Mouse (Mus musculus): ENCODE results near the gene Cxcr6. TPM values are rescaled to one million over a fixed set of nuclear protein-coding genes. Genes with fewer than 3 reads are reported as not detected.

Cxcr6 gene
- polyA plus RNA-seq, 1 experiment from 2014 or later, result 0.28 TPM

DNA sequence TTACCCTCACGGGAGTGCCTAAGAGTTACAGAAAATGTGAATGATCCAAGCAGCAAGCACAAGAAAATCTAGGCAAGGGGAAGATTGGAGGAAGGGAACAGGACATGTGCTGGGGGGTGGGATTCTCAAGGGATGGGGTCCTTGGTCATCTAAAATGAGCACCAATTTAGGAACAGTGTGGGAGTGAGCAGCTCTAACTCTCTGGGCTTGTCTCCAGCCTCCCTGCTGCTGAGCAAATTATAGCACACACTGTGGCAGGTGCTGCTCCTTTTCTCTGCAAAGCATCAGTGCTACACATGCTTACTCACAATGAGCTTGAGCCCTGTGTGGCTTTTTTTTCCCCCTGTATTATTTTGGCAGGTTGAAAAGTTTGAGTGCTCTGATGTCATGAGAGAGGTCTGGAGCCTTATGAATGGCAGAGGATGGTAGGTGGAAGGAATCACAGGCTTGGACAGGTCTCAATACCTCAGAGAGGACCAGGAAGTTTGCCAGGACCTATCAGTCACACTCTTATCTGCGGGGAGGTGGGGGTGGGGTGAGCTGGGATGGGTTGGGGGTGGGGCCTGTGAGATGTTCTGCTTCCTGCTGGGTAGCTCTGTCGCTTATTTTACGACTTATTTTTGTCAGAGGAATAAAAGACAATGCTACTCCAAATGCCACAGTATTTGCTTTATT lies 17.3 kb upstream of the Cxcr6 start:
- Histone ChIP-seq H3K9me3 (peaks cover 2% of the 10 kb centered on the region), H3K27me3 (no peaks in the 10 kb centered on the region), H3K36me3 (peaks cover 45% of the 10 kb centered on the region), H3K9ac (replicated peaks) (no peak overlapping the region), H3K27ac (no peak overlapping the region), H3K4me2 (no peak overlapping the region), H3K4me1 (replicated peaks) (no peaks in the 10 kb centered on the region), H3K4me3 (replicated peaks) (no peak overlapping the region)
- WGBS, result 73% methylated on average over 4 of the region's 4 CpGs
- ATAC-seq (ENCODE audit: insufficient number of reproducible peaks, insufficient read depth, low FRiP score, low TSS enrichment, low read depth), result no peak

DNA sequence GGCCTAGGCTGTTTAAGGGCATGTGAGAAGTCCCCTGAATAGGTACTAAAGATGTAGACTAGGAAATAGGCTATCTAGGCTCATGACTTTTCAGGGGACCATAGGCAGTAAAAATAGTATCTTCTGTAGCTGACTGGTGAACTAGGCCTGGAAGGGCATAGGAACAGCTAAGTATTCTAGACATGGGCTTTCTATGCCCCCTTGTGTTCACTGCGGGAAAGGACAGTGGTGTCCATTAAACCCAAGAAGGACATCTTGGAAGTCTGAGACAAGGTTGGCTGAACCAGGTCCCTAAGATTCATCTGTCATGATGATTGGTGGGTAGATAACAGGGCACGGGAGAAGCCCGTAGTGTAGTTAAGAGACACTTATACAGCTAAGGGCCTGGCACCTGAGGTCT lies 10.1 kb upstream of the Cxcr6 start:
- H3K27me3 ChIP-seq, result no peaks in the 10 kb centered on the region
- peaks cover 75% of the 10 kb centered on the region for H3K36me3 ChIP-seq
- H3K27ac ChIP-seq, result no peak overlapping the region
- no peak overlapping the region for H3K4me2 ChIP-seq
- no peak overlapping the region for H3K4me3 ChIP-seq (replicated peaks)
- no peak overlapping the region for H3K9ac ChIP-seq (replicated peaks)
- no peaks in the 10 kb centered on the region for H3K4me1 ChIP-seq (replicated peaks)
- no peak for ATAC-seq (ENCODE audit: insufficient number of reproducible peaks, insufficient read depth, low FRiP score, low TSS enrichment, low read depth)
- WGBS, result 56% methylated on average over 3 of the region's 3 CpGs
- H3K9me3 ChIP-seq, result no peaks in the 10 kb centered on the region

DNA sequence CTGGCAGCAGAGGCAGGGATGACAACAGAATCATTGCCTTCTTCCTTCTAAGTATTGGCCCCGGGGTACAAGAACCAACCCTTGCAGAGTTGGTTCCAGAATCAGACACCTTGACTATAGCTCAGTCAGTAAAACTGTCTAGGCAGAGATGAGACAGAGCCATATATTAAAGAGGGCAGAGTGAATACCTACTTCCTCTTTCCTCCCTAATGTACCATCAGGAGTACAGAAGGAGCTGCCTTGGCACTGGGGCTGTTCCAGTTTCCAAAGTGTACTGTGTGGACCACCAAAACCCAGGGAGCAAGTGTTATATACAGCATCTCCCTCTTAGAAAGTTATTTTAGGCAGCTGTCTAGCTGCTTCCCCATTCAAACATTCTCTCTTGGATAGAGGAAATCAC lies 4.7 kb upstream of the Cxcr6 start:
- WGBS, result 96% methylated on average over 1 of the region's 1 CpGs
- no peak for ATAC-seq (ENCODE audit: insufficient number of reproducible peaks, insufficient read depth, low FRiP score, low TSS enrichment, low read depth)
- H3K36me3 ChIP-seq, result peaks cover 40% of the 10 kb centered on the region

GRCm38 (mm10) chr9:123802421-123802820 lies 3.9 kb upstream of the Cxcr6 start:
- WGBS, result 94% methylated on average over 2 of the region's 2 CpGs
- H3K4me2 ChIP-seq, result no peak overlapping the region

More for the DNA sequence above, 4.7 kb upstream of the Cxcr6 start:
- Histone ChIP-seq H3K27ac (no peak overlapping the region), H3K4me2 (no peak overlapping the region), H3K9ac (replicated peaks) (no peak overlapping the region), H3K9me3 (no peaks in the 10 kb centered on the region), H3K4me1 (replicated peaks) (no peaks in the 10 kb centered on the region), H3K4me3 (replicated peaks) (no peak overlapping the region), H3K27me3 (no peaks in the 10 kb centered on the region)

GRCm38 (mm10) chr9:123802896-123803295 lies 3.4 kb upstream of the Cxcr6 start:
- H3K27ac ChIP-seq, result no peak overlapping the region
- H3K4me2 ChIP-seq, result no peak overlapping the region
- no peak for ATAC-seq (ENCODE audit: insufficient number of reproducible peaks, insufficient read depth, low FRiP score, low TSS enrichment, low read depth)
- no peaks in the 10 kb centered on the region for H3K9me3 ChIP-seq
- no peak overlapping the region for H3K9ac ChIP-seq (replicated peaks)
- no peaks in the 10 kb centered on the region for H3K27me3 ChIP-seq
- no peak overlapping the region for H3K4me3 ChIP-seq (replicated peaks)
- H3K4me1 ChIP-seq (replicated peaks), result no peaks in the 10 kb centered on the region
- peaks cover 28% of the 10 kb centered on the region for H3K36me3 ChIP-seq

More at GRCm38 (mm10) chr9:123802421-123802820, 3.9 kb upstream of the Cxcr6 start:
- no peak for ATAC-seq (ENCODE audit: insufficient number of reproducible peaks, insufficient read depth, low FRiP score, low TSS enrichment, low read depth)
- Histone ChIP-seq H3K27me3 (no peaks in the 10 kb centered on the region), H3K9me3 (no peaks in the 10 kb centered on the region), H3K4me3 (replicated peaks) (no peak overlapping the region), H3K36me3 (peaks cover 31% of the 10 kb centered on the region), H3K27ac (no peak overlapping the region), H3K9ac (replicated peaks) (no peak overlapping the region), H3K4me1 (replicated peaks) (no peaks in the 10 kb centered on the region)

DNA sequence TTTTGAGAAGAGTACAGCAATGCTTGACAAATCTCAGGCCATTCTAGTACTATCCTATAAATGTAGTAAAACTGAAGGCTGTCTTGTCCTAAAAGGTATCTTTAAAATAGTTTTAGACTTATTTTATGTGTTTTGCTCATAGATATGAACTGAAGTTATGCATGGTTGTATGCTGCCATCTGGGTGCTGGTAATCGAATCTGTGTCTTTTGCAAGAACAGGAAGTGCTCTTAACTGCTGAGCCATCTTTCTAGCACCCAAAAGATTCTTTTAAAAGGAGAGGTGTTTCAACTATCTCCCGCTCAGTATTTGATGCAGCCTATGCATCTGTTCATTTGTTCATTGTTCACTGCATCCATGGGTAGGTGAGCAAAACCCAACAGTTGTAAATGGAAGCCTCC lies 1.0 kb upstream of the Cxcr6 start:
- Histone ChIP-seq H3K27ac (no peak overlapping the region), H3K4me1 (replicated peaks) (no peaks in the 10 kb centered on the region), H3K9ac (replicated peaks) (no peak overlapping the region), H3K4me3 (replicated peaks) (no peak overlapping the region), H3K36me3 (peaks cover 24% of the 10 kb centered on the region), H3K9me3 (no peaks in the 10 kb centered on the region), H3K4me2 (no peak overlapping the region), H3K27me3 (no peaks in the 10 kb centered on the region)
- no peak for ATAC-seq (ENCODE audit: insufficient number of reproducible peaks, insufficient read depth, low FRiP score, low TSS enrichment, low read depth)
- WGBS, result 91% methylated on average over 2 of the region's 2 CpGs

DNA sequence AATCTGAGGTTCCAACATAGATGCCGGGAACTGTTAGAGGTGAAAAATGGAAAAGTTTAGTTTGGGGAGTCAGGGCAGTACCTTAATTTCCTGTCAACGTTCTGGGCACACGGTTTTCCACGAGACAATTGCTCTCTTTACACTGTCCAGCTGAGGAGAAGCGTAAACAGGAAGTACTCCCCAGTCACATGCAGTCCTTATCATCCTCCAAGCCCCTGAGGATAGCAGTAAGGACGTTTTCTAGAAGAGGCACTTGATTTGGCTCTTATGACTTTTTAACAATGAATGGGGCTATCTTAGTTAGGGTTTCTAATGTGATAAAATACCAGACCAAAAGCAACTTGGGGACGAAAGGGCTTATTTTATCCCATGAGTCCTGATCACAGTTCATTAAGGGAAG lies 2.3 kb downstream of the Cxcr6 start:
- ATAC-seq (ENCODE audit: insufficient number of reproducible peaks, insufficient read depth, low FRiP score, low TSS enrichment, low read depth), result no peak
- Histone ChIP-seq H3K4me1 (replicated peaks) (no peaks in the 10 kb centered on the region), H3K9me3 (no peaks in the 10 kb centered on the region), H3K9ac (replicated peaks) (no peak overlapping the region), H3K27me3 (no peaks in the 10 kb centered on the region), H3K4me2 (no peak overlapping the region), H3K36me3 (peaks cover 25% of the 10 kb centered on the region), H3K27ac (no peak overlapping the region), H3K4me3 (replicated peaks) (no peak overlapping the region)
- WGBS, result 67% methylated on average over 7 of the region's 7 CpGs

DNA sequence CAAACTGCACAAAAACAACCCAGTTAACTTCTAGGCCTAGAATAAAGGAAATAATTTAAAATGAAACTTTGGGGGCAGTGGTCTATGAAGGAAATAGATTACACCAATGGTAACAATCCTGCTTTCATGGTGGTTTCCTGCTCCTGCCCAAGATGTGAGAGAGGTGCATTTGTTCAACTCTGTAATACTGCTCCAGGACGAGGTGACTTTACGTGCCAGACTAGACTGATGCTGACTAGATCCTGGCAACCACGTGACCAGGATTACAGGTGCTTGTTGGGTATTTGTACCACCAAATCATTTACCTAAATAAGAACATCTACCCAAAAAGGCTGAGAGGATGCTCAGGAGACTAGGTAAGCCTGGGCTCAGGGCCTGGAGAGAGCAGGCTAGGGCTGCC lies 5.6 kb downstream of the Cxcr6 start:
- H3K4me3 ChIP-seq (replicated peaks), result no peak overlapping the region
- no peak overlapping the region for H3K9ac ChIP-seq (replicated peaks)
- peaks cover 51% of the 10 kb centered on the region for H3K36me3 ChIP-seq
- no peaks in the 10 kb centered on the region for H3K9me3 ChIP-seq
- ATAC-seq (ENCODE audit: insufficient number of reproducible peaks, insufficient read depth, low FRiP score, low TSS enrichment, low read depth), result no peak
- H3K4me2 ChIP-seq, result no peak overlapping the region
- no peak overlapping the region for H3K27ac ChIP-seq
- 88% methylated on average over 3 of the region's 3 CpGs for WGBS
- H3K27me3 ChIP-seq, result no peaks in the 10 kb centered on the region
- no peaks in the 10 kb centered on the region for H3K4me1 ChIP-seq (replicated peaks)

DNA sequence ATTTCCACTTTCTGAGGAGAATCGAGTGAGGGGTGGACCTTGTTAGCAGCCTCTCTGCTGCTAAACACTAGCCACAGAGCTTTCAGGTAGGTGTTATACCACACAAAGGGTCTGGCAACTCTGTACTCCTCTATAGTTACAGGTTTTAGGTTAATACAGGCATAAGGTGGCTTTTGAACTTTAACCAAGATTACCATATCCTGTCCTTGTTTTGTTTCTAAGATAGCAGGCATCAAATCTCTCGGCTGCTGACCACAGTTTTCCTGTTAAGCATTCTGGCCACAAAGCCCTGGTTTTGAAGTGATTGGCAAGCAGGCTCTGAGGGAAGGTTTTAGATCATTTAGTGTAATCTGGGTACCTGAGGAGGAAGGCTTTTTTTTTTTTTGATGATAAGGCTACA lies 8.1 kb downstream of the Cxcr6 start:
- 79% methylated on average over 2 of the region's 2 CpGs for WGBS

DNA sequence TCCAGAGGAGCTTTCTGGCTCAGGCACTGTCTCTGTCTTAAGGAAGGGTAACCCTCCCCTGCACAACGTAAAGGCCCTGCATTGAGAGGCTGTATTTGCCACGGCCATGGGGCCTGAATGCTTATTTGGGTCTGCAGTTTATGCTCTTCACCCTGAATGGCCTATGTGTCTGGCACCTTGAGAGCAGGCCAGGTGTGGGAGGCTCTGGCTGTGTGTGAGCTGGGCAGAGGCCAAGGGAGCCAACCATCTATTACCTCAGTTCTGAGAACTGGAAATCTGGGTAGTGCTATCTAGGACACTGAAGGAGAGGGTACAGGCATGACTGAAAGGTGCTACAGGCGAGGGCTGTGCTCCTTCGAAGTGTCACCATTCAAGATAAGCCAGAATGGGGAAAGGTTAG lies 8.5 kb downstream of the Cxcr6 start:
- H3K27me3 ChIP-seq, result no peaks in the 10 kb centered on the region
- peaks cover 70% of the 10 kb centered on the region for H3K36me3 ChIP-seq
- no peaks in the 10 kb centered on the region for H3K4me1 ChIP-seq (replicated peaks)
- WGBS, result 86% methylated on average over 4 of the region's 4 CpGs
- H3K4me3 ChIP-seq (replicated peaks), result no peak overlapping the region
- H3K4me2 ChIP-seq, result no peak overlapping the region
- H3K9ac ChIP-seq (replicated peaks), result no peak overlapping the region
- H3K9me3 ChIP-seq, result no peaks in the 10 kb centered on the region
- H3K27ac ChIP-seq, result no peak overlapping the region
- no peak for ATAC-seq (ENCODE audit: insufficient number of reproducible peaks, insufficient read depth, low FRiP score, low TSS enrichment, low read depth)

More for the DNA sequence above, 8.1 kb downstream of the Cxcr6 start:
- Histone ChIP-seq H3K4me1 (replicated peaks) (no peaks in the 10 kb centered on the region), H3K27ac (no peak overlapping the region), H3K36me3 (peaks cover 69% of the 10 kb centered on the region), H3K9me3 (no peaks in the 10 kb centered on the region), H3K4me2 (no peak overlapping the region), H3K9ac (replicated peaks) (no peak overlapping the region), H3K27me3 (no peaks in the 10 kb centered on the region), H3K4me3 (replicated peaks) (no peak overlapping the region)
- no peak for ATAC-seq (ENCODE audit: insufficient number of reproducible peaks, insufficient read depth, low FRiP score, low TSS enrichment, low read depth)

- no peak overlapping the region for H3K4me3 ChIP-seq (replicated peaks)
- H3K27me3 ChIP-seq, result no peaks in the 10 kb centered on the region
- H3K9ac ChIP-seq (replicated peaks), result no peak overlapping the region
- H3K4me2 ChIP-seq, result no peak overlapping the region
- H3K4me1 ChIP-seq (replicated peaks), result no peaks in the 10 kb centered on the region
- 87% methylated on average over 3 of the region's 3 CpGs for WGBS
- H3K9me3 ChIP-seq, result no peaks in the 10 kb centered on the region
- H3K36me3 ChIP-seq, result peaks cover 67% of the 10 kb centered on the region
- no peak for ATAC-seq (ENCODE audit: insufficient number of reproducible peaks, insufficient read depth, low FRiP score, low TSS enrichment, low read depth)
- no peak overlapping the region for H3K27ac ChIP-seq
Observed at GRCm38 (mm10) chr9:123815444-123815843, 9.2 kb downstream of the Cxcr6 start.

GRCm38 (mm10) chr9:123815996-123816395 lies 9.7 kb downstream of the Cxcr6 start:
- H3K9me3 ChIP-seq, result no peaks in the 10 kb centered on the region
- ATAC-seq (ENCODE audit: insufficient number of reproducible peaks, insufficient read depth, low FRiP score, low TSS enrichment, low read depth), result no peak
- peaks cover 66% of the 10 kb centered on the region for H3K36me3 ChIP-seq
- no peak overlapping the region for H3K4me3 ChIP-seq (replicated peaks)
- H3K27me3 ChIP-seq, result no peaks in the 10 kb centered on the region
- H3K4me2 ChIP-seq, result no peak overlapping the region
- 93% methylated on average over 1 of the region's 1 CpGs for WGBS
- no peak overlapping the region for H3K27ac ChIP-seq
- H3K4me1 ChIP-seq (replicated peaks), result no peaks in the 10 kb centered on the region
- H3K9ac ChIP-seq (replicated peaks), result no peak overlapping the region
